Mouse (Mus musculus) gastrocnemius, adult 18-20 months (tissue): ENCODE measurements at regions not wholly inside any gene's neighbourhood (a gene's known extent, or its start where the extent isn't known, plus 50 kb on each side); places are given as distances from the start of the nearest gene placed in this dataset.

Experiments used
- DNase-seq: peaks from one replicate; pipeline ENCODE4 v3.0.0; 2021; ENCODE audit warnings: low spot score

DNA sequence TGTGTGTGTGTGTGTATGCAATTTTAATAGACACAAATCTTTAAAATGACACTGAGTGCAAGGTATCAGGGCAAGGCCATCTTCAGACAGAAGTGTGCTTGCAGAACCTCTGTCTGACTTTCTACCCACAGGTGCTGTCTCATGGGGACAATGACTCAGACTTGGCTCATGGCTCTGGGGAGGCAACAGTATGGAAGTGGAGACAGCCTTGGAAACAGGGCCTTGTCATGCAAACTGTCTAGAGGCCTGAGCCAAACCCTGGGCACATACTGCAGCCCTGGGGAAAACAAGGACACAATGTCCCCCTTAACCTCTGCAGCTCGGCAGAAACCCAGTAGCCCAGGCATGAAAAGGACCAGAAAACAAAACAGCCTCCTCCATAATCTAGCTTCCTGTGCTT is 405.6 kb downstream of the Pdcd6ip start:
- no peak for DNase-seq

DNA sequence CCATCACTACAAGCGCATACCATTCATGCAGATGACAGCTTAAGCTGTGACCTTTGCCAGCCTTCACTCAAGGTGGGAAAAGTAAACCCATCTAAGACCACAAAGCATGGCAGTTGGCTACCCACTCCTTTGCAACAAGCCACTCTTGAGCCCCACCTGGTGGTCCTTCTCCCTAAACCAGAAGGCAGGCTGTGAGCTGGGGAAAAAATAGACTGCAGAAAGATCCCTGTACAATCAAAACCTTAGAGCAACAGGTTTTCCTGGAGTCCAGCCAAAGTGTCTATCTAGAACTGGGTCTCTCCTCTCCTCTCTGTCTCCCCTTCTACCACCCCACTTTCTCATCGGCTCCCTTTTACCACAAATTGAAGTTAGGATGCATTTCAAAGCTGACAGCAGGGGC is 407.2 kb downstream of the Pdcd6ip start:
- DNase-seq = no peak

DNA sequence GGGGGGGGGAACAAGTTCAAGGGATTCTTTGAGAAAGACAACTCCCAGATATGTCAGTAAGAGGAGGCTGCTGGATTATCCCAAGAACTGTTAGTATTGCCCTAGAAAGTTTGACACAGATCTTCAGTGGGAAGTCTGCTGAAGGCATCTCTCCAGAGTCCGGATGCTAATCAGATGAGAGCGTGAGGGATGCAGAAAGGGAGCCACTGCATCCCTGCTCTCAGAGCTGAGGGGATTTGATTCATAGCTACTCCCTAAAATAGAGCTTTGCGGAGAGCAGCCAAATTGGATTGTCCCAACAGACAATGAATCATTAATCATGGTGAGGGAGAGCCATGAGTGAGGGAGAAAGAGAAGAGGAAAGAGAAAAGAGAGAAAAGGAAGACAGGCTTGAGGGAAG is 408.2 kb downstream of the Pdcd6ip start:
- DNase-seq = no peak

DNA sequence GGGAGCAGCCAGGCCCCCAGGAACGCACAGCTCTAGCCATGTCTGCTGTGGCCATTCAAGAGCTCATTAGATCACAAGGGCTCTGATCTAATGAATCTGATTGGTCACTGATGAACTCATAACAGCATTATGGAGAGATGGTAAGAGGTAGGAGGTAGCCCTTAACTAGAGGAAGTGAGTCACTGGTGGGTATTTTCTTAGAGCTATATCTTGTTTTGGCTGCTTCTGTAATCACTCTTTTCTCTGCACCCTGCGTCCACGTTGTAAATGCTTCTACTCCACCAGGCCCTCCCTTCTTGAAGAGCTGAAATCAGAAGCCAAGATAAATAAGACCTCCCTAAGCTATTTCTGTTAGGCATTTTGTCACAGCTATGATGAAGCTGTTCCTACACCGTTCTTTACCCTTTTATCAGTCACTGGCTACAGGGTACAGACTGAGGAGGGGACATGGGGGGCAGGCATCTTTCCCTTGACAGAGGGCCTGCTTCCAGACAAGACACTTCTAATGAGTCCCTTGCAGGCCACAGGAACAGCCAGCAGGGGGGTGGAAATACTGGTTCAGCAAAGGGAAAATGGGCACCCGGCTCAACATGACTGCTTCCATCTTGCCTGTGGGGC is 412.1 kb downstream of the Pdcd6ip start:
- no peak for DNase-seq

DNA sequence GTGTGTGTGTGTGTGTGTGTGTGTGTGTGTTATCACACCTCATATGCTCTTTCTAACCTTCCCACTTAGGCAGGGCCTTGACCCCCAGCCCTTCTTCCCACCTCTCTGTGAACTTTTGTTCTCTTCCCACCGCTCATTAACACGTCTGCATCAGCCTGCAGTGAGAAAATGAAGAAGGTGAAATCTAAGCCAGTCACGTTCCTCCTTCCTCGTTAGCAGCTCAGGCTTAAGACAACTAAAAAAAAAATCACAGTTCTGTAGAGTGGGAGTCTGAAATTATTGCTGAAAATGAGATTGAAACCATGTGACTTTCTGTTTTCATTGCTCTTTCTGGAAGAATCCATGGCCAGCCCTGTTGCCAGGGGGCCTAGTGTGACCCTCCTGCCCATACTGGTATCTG is 420.7 kb downstream of the Pdcd6ip start:
- no peak for DNase-seq

DNA sequence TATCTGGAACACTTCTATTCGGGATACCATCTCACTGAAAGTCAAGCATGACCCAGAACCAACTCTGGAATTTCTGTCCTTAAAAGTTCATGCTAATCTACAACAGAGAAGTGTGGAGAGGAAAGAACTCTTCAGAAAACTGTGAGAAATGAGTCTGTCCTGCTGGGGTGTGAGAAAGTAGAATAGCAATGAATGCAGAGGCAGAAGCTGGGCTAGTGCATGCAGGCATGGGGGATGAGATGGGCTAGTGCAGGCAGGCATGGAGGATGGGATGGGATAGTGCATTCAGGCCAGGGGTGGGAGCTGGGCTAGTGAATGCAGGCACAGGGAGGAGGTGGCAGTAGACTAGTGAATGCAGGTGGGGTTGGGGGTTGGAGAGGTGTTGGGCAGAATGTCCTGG is 424.8 kb downstream of the Pdcd6ip start:
- no peak for DNase-seq

DNA sequence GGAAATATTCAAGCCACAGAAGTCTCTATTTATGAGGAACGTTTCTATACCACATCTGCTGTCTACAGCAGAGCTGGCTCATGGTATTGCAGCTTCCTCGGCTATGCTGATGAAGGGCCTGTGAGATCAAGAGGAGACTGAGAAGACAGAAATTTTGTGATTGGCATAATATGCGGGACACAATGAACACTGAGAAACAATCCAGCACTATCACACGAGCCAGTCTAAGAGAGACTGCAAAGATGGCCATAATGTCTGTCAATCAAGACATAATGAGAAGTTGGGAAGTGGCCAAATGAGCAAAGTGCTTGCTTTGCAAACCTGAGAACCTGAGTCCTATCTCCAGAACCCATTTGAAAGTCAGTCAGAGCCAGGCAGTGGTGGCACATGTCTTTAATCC is 437.5 kb downstream of the Pdcd6ip start:
- DNase-seq = no peak

DNA sequence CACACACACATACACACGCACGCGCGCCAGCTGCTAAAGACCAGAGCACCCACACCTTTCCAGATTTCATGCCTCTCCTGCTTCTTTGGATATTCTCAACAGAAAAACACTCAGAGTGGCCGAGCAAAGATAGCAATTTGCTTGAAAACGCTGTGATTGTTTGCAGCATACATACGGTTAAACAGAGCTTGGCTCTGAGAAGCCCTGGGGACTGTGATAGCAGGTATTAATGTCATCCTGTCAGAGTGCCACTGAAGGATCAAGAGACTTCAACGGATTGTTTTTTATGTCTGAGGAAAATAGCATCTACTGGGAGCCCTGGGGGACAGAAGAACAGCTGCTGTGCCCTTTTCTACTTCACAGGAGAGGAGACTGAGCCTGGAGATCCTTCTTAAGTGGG is 440.4 kb downstream of the Pdcd6ip start:
- DNase-seq = no peak

DNA sequence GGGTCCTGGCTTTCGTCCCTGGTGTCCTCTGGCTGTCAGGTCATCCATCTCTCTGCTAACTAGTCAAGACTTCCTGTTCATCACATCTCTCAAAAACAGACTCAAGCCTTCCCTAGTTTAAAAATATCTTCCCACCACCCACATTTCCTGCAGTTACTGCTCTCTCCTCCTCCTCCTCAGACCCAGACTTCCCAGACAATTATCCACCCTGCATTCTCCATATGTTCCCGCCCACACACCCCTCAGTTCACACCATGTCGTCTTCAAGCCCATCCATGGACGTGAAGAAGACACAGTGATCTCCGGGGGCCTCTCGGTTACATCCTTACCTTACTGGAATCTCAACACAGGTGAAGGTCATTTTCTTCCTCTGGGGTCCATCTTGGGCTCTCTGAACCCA is 444.4 kb downstream of the Pdcd6ip start:
- no peak for DNase-seq

DNA sequence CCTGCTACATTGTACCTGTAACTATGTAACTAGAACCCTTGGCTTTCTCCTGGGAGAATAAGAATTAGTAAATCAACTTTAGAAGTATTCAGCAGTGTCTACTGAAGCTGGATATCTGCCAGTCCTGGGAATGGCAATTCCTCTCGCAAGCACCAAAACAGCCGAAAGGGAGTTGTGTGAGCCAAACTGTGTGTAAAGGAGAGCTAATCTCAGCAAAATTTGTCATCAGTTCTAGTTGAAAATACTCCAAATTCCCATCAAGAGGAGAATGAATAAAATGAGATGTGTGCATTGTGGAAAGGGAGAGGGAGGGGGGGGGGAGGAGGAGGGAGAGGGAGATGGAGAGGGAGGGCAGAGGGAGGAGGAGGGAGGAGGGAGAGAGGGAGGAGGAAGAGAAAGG is 447.8 kb downstream of the Pdcd6ip start:
- no peak for DNase-seq

DNA sequence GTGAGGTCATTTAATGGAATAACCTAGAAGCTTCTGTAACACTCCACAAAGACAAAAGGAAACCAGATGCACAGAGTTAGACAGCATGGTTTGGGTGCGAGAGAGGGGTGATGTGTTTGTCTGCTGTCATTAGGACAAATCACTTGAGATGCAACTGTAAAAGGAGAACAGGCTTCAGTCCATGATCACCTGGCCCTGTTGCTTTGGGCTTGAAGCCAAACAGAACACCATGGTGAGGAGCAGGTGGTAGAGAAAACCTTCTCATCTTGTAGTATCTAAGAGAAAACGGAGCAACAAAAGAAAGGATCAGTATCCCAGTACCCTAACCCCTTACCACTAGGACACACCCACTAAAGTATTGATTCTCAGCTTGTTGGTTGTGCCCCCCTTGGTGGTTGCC is 449.5 kb downstream of the Pdcd6ip start:
- DNase-seq = no peak

DNA sequence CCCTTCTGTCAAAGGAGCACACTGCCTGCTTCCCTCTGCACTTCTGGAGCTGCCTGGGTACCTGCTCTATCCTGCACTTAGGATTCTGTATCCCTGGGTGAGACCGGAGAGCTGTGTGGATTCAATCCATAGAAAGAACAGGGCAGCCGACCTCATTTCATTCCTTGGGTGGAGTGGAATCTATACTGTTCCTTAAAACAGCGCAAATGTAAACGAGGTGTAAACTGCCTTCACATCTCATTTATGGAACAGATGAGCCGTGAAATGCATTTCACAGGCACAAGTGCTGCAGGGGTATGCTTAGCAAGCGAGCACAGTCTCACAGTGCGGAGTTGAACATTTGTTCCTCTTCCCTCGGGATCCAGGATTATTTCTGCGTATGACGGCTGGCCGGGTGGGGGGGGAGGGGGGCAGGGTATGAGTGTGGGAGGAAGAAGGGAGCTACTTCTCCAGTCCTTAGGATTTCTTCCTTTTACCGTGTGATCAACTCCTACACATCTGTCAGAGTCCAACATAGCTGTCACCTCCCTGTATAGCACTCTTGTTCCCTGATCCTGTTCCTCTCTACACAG is 459.3 kb downstream of the Pdcd6ip start:
- DNase-seq = no peak

DNA sequence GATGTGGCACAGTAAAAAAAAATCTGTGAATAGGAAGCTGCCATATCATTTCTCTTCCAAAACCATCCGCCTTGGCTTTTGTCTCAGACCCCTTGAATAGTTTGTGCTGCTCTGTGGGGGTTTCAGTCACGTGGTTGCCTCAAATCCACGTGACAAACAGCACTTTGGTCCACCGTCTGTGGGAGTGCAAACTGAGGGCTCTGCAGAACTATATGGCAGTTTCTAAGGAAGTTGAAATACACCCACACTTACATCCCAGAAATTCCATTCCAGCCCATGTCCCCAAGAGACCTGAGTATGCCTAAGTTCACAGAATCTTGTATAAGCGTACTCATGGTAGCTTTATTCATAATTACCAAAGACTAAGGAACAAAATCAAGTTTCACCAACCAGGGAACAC is 460.1 kb downstream of the Pdcd6ip start:
- DNase-seq = no peak

DNA sequence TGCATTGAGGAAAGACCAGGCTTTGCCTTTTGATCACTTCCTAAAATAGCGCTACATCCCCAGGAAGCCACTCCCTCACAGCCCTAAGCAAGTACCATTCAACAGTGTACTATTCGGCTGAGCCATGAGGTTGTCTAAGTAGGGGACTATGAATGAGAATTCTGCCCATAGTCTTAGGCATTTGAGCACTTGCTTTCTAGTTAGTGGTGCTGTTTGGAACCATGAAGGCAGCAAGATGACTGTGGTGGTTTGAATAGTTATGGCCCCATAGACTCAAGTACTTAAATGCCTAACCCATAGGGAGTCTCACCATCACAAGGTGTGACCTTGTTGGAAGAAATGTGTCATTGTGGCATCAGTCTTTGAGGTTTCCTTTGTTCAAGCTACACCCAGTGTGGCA is 464.2 kb downstream of the Pdcd6ip start:
- no peak for DNase-seq

DNA sequence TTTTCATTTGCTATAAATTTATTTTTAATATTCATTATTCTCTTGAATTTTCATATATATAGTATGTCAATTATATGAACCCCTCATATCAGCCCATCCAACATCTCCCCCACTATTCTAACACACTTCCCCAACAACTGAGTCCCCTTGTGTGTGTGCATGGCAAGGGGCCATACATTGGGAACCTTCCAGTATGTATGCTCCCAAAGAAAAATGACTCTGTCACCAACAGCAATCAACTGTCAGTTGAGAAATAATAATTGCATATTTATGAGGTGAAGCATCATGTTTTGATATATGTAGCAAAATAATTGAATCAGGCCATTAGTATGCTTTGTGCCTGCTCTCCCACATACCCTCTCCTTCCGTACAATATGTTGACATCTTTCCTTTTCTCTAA is 474.7 kb downstream of the Pdcd6ip start:
- DNase-seq = no peak

DNA sequence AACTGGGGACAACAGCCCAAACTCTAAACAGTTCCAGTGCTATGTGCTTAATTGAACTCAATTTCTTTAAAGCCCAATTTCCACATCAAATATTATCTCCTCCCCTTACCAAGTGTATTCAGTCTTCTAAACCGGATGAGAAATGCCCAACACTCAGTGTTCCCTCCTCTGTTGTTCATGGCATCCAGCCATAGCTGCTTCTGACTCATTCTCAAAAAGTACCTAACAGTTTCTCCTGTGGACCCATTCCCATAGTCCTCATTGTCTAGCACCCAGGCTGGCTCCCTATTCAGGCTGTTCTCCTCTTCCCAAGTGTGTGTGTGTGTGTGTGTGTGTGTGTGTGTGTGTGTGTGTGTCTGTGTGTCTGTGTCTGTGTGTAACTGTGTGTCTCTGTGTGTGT is 478.7 kb downstream of the Pdcd6ip start:
- no peak for DNase-seq

DNA sequence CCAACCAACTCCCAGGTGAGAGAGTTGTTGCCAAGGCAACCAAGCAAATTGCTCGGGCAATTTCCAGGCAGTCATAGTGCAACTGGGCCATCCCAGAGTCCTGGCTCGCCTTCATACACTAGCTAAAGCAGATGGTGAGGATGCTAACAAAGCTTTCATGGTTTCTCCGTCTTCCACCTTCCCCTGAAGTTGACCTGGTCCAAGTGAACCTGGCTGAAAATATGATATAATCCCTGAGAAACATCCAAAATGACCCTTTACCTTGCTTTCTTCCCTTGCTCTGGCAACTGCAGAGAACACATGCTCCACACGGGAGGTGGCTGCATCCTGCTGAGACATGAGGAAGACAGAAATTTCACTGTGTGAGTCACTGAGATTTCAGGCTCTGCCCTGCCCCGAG is 494.1 kb downstream of the Pdcd6ip start:
- DNase-seq = no peak

DNA sequence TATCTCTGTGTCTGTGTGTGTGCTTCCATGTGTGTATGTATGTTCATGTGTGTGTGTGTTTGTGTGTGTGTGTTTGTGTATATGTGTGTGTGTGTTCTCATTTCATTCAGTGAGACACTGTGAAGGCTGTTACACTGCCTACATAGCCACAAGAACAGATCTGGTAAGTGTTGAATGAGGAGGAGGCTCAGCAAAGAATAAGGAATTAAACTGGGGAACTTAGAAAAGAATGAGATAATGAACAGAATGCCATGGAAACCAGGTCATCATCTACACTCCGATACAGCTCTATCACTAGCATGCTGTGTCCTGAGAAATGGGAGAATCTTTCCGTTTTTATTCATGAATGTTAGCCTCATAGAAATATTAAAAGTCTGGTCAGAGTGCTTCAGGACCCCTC is 495.7 kb downstream of the Pdcd6ip start:
- DNase-seq = no peak

DNA sequence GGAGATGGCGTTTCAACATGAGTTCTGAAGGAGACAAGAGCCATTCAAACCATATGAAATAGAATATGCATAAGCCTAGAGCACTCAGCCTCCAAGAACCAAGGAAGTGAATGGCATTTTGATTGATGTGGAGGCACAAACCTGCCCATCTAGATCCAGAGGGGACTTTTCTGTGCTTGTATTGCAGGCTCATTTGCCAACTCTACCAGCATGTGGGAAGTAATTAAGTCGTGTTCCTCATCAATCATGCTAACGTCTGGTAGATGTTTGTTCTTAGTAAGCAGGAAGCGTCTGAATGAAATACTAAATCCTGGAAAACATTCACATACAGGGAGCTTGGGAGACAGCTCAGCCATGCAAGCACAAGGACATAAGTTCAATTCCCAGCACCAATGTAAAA is 499.9 kb downstream of the Pdcd6ip start:
- DNase-seq = no peak

DNA sequence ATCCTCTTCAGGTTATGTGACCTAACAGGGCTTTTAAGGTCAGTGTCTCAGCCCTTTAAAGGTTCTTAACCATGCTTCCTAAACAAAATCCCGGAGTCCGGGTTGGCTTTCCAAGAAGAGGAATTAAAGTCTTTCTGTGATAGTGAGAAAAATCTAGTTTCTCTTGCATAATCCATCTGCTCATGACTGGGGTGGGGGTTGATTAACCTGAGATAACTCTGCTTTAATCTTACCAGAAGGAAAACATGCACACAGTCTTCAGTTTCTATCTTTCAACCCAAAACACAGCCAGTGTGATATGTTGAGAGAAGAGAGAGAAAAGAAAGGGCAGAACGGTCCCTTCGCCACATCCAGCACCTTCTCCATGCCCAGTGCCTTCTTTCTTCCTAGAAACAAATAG is 508.8 kb downstream of the Pdcd6ip start:
- DNase-seq = no peak

DNA sequence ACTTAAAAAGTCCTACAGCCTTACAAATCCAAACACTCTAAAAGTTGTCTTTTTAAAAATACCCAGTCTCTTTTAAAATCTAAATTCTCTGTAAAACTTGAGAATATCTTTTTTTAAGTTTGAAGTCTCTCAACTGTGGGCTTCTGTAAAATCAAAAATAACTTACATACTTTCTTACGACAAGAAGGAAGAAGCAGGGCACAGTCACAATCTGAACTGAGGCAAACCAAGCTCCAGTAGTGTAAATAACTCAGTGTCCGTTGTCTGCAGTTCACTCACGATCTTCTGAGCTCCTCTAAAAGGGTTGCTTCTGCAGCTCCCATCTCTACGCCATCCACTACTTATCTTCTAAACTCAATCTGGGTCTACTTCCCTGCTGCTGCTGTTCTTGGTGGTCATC is 512.5 kb downstream of the Pdcd6ip start:
- DNase-seq = no peak

DNA sequence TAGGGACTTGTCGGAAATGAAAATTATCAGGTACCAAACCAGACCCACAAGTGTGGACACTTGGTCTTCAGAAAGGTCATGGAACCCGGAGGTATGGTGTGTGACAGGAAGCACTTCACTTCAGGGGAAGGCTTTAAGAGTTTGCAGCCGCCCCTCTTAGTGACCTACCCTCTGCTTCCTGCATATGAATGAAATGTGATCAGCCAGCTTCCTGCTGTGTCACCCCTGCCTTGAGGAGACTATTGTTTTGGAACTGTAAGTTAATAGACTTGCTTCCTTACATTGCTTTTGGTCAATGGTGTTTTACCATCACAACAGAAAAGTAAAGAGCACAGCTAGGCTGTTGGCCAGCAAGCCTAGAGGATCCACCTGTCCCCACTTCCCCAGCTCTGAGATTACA is 515.3 kb downstream of the Pdcd6ip start:
- DNase-seq = no peak

DNA sequence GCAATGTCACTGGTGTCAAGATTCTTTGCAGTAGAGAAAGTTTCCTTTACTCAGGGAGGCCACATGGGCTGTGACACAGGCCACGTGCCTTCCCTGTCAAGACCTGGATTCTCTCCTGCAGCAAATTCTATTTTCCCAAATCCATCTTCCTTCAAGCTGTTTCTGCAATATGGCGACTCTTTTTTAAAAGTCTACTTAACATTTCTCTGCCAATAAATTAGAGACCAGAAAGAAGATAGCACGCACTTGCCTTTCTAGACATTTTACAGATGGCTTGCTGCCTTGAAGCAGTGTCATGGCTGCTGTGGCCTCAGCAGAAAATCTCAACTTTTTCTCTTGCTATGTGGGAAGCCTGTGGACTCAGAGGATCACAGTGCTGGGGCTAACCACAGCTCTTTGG is 516.9 kb downstream of the Pdcd6ip start:
- no peak for DNase-seq

DNA sequence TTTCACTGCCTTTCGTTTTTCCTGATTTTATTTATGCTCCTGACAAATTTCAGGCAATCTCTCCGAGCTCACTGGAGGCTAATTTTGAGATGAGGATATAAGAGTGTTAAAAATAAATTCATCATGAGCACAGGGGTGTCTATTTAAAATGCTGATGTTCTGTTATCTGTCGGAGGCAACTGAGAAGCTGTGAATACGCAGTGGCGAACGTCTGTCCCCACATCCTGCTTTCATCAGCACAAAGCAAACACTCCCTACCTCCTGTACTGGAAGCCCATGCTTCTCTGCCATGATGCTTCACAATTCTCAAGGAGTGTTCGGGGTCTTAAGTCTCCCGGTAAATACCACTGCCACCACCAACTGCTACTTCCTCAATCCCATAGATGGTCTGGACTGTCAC is 526.9 kb downstream of the Pdcd6ip start:
- DNase-seq = no peak
